Mouse (Mus musculus) MEL (cell line): ENCODE data around the gene Grm7. TPM values are rescaled to one million over a fixed set of nuclear protein-coding genes. Genes with fewer than 3 reads are reported as not detected.

Experiments
- DNase-seq: peaks from one replicate; pipeline ENCODE4 v3.0.0; 2011; ENCODE audit warnings: low read depth, low spot score
- H3K27ac ChIP-seq: 2 replicates; pipeline ENCODE4 v1.5.1; 2012; ENCODE audit warnings: low read depth, mild to moderate bottlenecking, control low read depth, low read length, moderate library complexity; ENCODE audit not compliant: control insufficient read depth
- H3K27me3 ChIP-seq, 2 experiments: fragments of 150-350 bp in 1 of 2; sonication (generic) in 1 of 2; 2 replicates each; pipeline ENCODE4 v1.6.1; 2012; ENCODE audit warnings: low read length in 2 of 2, mild to moderate bottlenecking in 2 of 2, improper control_type of control experiment in 1 of 2, moderate library complexity in 1 of 2; ENCODE audit not compliant: insufficient read depth in 2 of 2, control insufficient read depth in 1 of 2
- H3K36me3 ChIP-seq, 2 experiments: 2 replicates each; pipeline ENCODE4 v1.6.1; 2012 to 2014; ENCODE audit warnings: low read length in 2 of 2, improper control_type of control experiment in 1 of 2, inconsistent platforms in 1 of 2, mild to moderate bottlenecking in 1 of 2; ENCODE audit not compliant: insufficient read depth in 2 of 2, control insufficient read depth in 1 of 2
- H3K4me1 ChIP-seq, 2 experiments: fragments of 150-350 bp in 1 of 2; sonication (generic) in 1 of 2; 2 replicates each; pipeline ENCODE4 v1.6.1; 2012; ENCODE audit warnings: low read length in 2 of 2, improper control_type of control experiment in 1 of 2, mild to moderate bottlenecking in 1 of 2; ENCODE audit not compliant: insufficient read depth in 2 of 2, control insufficient read depth in 1 of 2
- H3K4me3 ChIP-seq, 2 experiments: fragments of 150-350 bp in 1 of 2; sonication (generic) in 1 of 2; 2 replicates each; pipeline ENCODE4 v1.5.1; 2012; ENCODE audit warnings: low read depth in 2 of 2, low read length in 2 of 2, mild to moderate bottlenecking in 2 of 2, moderate library complexity in 2 of 2, control low read depth in 1 of 2, improper control_type of control experiment in 1 of 2; ENCODE audit not compliant: control insufficient read depth in 1 of 2, insufficient read depth in 1 of 2
- H3K79me2 ChIP-seq: 2 replicates; pipeline ENCODE4 v1.6.1; 2012; ENCODE audit warnings: mild to moderate bottlenecking, low read length, moderate library complexity; ENCODE audit not compliant: control insufficient read depth, poor library complexity, insufficient read depth
- H3K9ac ChIP-seq: 2 replicates; pipeline ENCODE4 v1.6.1; 2012; ENCODE audit warnings: low read depth, mild to moderate bottlenecking, control low read depth, low read length, moderate library complexity; ENCODE audit not compliant: control insufficient read depth, poor library complexity, severe bottlenecking
- H3K9me3 ChIP-seq: fragments of 150-350 bp; sonication (generic); replicated peaks from 2 replicates; pipeline ENCODE4 v1.6.1; 2012; ENCODE audit warnings: mild to moderate bottlenecking, low read length, improper control_type of control experiment, moderate library complexity; ENCODE audit not compliant: insufficient read depth
- BHLHE40 ChIP-seq: IDR thresholded peaks from 2 replicates; pipeline ENCODE4 v1.6.1; 2012; ENCODE audit warnings: low read depth, mild to moderate bottlenecking, inconsistent platforms, low read length, improper control_type of control experiment, borderline replicate concordance
- ETS1 ChIP-seq: IDR thresholded peaks from 2 replicates; pipeline ENCODE4 v1.6.1; 2012; ENCODE audit warnings: low read depth, mild to moderate bottlenecking, inconsistent platforms, low read length, improper control_type of control experiment, moderate library complexity
- HCFC1 ChIP-seq: IDR thresholded peaks from 2 replicates; pipeline ENCODE4 v1.6.1; 2012; ENCODE audit warnings: low read depth, mild to moderate bottlenecking, inconsistent platforms, low read length, improper control_type of control experiment, moderate library complexity
- MAFK ChIP-seq: IDR thresholded peaks from 2 replicates; pipeline ENCODE4 v1.6.1; 2011; ENCODE audit warnings: low read depth, mild to moderate bottlenecking, low read length, improper control_type of control experiment, borderline replicate concordance
- MYB ChIP-seq: IDR thresholded peaks from 2 replicates; pipeline ENCODE4 v1.6.1; 2011; ENCODE audit warnings: mild to moderate bottlenecking, low read depth, low read length, improper control_type of control experiment
- NRF1 ChIP-seq: IDR thresholded peaks from 2 replicates; pipeline ENCODE4 v1.6.1; 2014; ENCODE audit warnings: low read depth, mild to moderate bottlenecking, inconsistent platforms, low read length, improper control_type of control experiment, moderate library complexity; ENCODE audit not compliant: poor library complexity, insufficient read depth, severe bottlenecking
- POLR2AphosphoS2 ChIP-seq: IDR thresholded peaks from 2 replicates; pipeline ENCODE4 v1.6.1; 2011; ENCODE audit warnings: low read length, improper control_type of control experiment
- SIN3A ChIP-seq: IDR thresholded peaks from 2 replicates; pipeline ENCODE4 v1.6.1; 2012; ENCODE audit warnings: low read length, improper control_type of control experiment, inconsistent platforms
- TBP ChIP-seq: IDR thresholded peaks from 2 replicates; pipeline ENCODE4 v1.8.0; 2011; ENCODE audit warnings: low read depth, low read length, improper control_type of control experiment
- TCF12 ChIP-seq: IDR thresholded peaks from 2 replicates; pipeline ENCODE4 v1.6.1; 2014; ENCODE audit warnings: low read depth, mild to moderate bottlenecking, inconsistent platforms, low read length, improper control_type of control experiment, moderate library complexity
- USF1 ChIP-seq: IDR thresholded peaks from 2 replicates; pipeline ENCODE4 v1.6.1; 2014; ENCODE audit warnings: low read depth, mild to moderate bottlenecking, inconsistent platforms, low read length, improper control_type of control experiment, moderate library complexity
- polyA plus RNA-seq, 2 experiments: library from polyadenylated mRNA; stranded (reverse) in 1 of 2; unstranded in 1 of 2; fragments of >175 nt in 1 of 2; fragments of >200 nt in 1 of 2; gene quantifications; 2 replicates each; pipeline versions ENCODE4 v1.2.1 to v1.2.4; 2012; ENCODE audit warnings: low replicate concordance in 2 of 2, low read depth in 1 of 2; ENCODE audit not compliant: insufficient read length in 2 of 2, insufficient read depth in 1 of 2, missing spikeins in 1 of 2
- total RNA-seq: library from RNA; depleted of rRNA; stranded (reverse); fragments of 300-350 nt; gene quantifications from 2 replicates; pipeline ENCODE4 v1.2.3, GENCODE M21; 2012; rRNA removed

Grm7 gene
- total RNA-seq, result not detected in 2 replicates
- not detected for polyA plus RNA-seq

- no peak for TF ChIP-seq POLR2AphosphoS2
- no peak for TF ChIP-seq MYB
- TF ChIP-seq NRF1, result no peak
- no peaks in the 10 kb centered on the region for H3K27me3 ChIP-seq
- no peak within 1 kb of the TSS for H3K4me3 ChIP-seq
- no peak within 1 kb of the TSS for H3K9ac ChIP-seq
- H3K79me2 ChIP-seq, result no peaks in the 10 kb centered on the region
- H3K4me1 ChIP-seq, result no peaks in the 10 kb centered on the region
- no peaks in the 10 kb centered on the region for H3K9me3 ChIP-seq
- no peak within 1 kb of the TSS for H3K27ac ChIP-seq
- no peak for DNase-seq
- H3K36me3 ChIP-seq, result no peaks in the 10 kb centered on the region
Measured at GRCm38 (mm10) chr6:110645411-110646361, at the start of gene Grm7. Gene Grm7 (plus strand): TSS chr6:110645581.

DNA sequence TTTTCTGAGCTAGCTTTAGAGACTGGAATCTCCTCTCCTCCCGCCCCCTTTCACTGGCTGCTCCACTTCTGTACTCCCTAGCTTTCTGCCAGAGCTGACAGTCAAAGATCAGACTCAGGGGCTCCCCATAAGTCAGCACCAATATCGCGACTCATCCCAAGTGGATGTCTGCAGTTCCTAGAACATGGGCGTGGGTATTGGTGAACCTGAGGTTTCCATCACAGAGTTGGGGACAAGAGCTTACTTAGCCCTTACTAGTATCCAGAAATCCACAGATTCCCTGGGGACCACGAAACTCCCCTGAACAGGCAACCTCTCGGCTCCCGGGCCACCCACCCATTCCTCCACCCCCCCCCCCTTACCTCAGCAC is 355 bp upstream of the Grm7 start:
- Histone ChIP-seq H3K27ac (no peak overlapping the region), H3K9me3 (no peaks in the 10 kb centered on the region), H3K4me3 (no peak overlapping the region), H3K36me3 (no peaks in the 10 kb centered on the region), H3K4me1 (no peaks in the 10 kb centered on the region), H3K79me2 (no peaks in the 10 kb centered on the region), H3K9ac (no peak overlapping the region), H3K27me3 (no peaks in the 10 kb centered on the region)
- DNase-seq, result no peak
- TF ChIP-seq BHLHE40, result no peak
- no peak for TF ChIP-seq HCFC1

DNA sequence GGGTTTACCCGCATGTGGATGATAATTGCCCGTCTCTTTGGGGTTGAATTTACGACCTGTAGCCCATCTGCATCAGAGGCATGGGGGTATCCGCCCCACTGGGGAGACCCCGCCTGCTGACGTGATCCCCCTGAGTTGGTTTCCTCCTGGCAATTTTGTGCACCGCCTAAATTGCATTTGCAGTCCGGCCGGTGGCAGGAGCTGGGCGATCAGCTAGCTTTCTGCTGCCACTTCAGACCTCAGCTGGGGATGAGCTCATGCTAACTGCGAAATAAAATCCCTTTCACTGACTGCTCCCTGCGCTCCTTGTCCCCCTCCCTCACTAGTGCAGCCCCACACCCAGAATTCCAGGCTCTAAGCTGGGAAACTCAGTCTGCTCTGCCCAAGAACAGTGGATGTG is 1.5 kb downstream of the Grm7 start:
- DNase-seq, result no peak
- no peak overlapping the region for H3K27ac ChIP-seq
- no peak for TF ChIP-seq ETS1
- TF ChIP-seq USF1, result no peak
- no peak for TF ChIP-seq MAFK
- no peak for TF ChIP-seq SIN3A
- no peak for TF ChIP-seq TBP
- TF ChIP-seq TCF12, result no peak

More for the DNA sequence above, 1.5 kb downstream of the Grm7 start:
- Histone ChIP-seq H3K36me3 (no peaks in the 10 kb centered on the region), H3K4me3 (no peak overlapping the region), H3K9me3 (no peaks in the 10 kb centered on the region), H3K9ac (no peak overlapping the region), H3K27me3 (no peaks in the 10 kb centered on the region), H3K79me2 (no peaks in the 10 kb centered on the region), H3K4me1 (no peaks in the 10 kb centered on the region)
